Mouse (Mus musculus) T-helper 1 cell (primary cell): ENCODE results near the gene Cpne5.

Source experiments
- in situ Hi-C: fragments of 300-600 bp; cut with MboI, MseI; formaldehyde crosslinking; loops from one replicate; pipeline ENCODE4 v1.15.1; 2025; ENCODE audit warnings: high pct_unique_total_duplicates

Gene Cpne5

GRCm38 (mm10) chr17:29213381-29214192 lies 24.4 kb downstream of the Cpne5 start:
- in situ Hi-C loops, result loop anchor here (10.0 kb wide), 1 partner anchor 1461 kb away; no protein-coding TSS in a partner anchor

- in situ Hi-C loops, result loop anchor here (10.0 kb wide), 1 partner anchor 1463 kb away; no protein-coding TSS in a partner anchor
Observed at GRCm38 (mm10) chr17:29211836-29212235, 26.1 kb downstream of the Cpne5 start.

- in situ Hi-C loops, result loop anchor here (10.0 kb wide), 1 partner anchor 1465 kb away; no protein-coding TSS in a partner anchor
Observed at GRCm38 (mm10) chr17:29210037-29210436, 27.9 kb downstream of the Cpne5 start.

GRCm38 (mm10) chr17:29206052-29206451 lies 31.9 kb downstream of the Cpne5 start:
- in situ Hi-C loops, result no loop called here

GRCm38 (mm10) chr17:29202604-29203003 lies 35.4 kb downstream of the Cpne5 start:
- in situ Hi-C loops, result no loop called here

GRCm38 (mm10) chr17:29199821-29200220 lies 38.1 kb downstream of the Cpne5 start:
- in situ Hi-C loops, result no loop called here

- in situ Hi-C loops, result no loop called here
Observed at GRCm38 (mm10) chr17:29199151-29199800, 38.7 kb downstream of the Cpne5 start.

- in situ Hi-C loops, result no loop called here
Observed at GRCm38 (mm10) chr17:29195579-29195978, 42.4 kb downstream of the Cpne5 start.

GRCm38 (mm10) chr17:29188989-29189388 lies 49.0 kb downstream of the Cpne5 start:
- in situ Hi-C loops, result no loop called here

GRCm38 (mm10) chr17:29186989-29187859 lies 50.7 kb downstream of the Cpne5 start:
- in situ Hi-C loops, result no loop called here

- in situ Hi-C loops, result no loop called here
Observed at GRCm38 (mm10) chr17:29185376-29186046, 52.5 kb downstream of the Cpne5 start.

GRCm38 (mm10) chr17:29183162-29183561 lies 54.8 kb downstream of the Cpne5 start:
- in situ Hi-C loops, result no loop called here

- in situ Hi-C loops, result no loop called here
Observed at GRCm38 (mm10) chr17:29181751-29182150, 56.2 kb downstream of the Cpne5 start.

GRCm38 (mm10) chr17:29180406-29181127 lies 57.4 kb downstream of the Cpne5 start:
- in situ Hi-C loops, result no loop called here

GRCm38 (mm10) chr17:29179917-29180316 lies 58.0 kb downstream of the Cpne5 start:
- in situ Hi-C loops, result loop anchor here (5.0 to 10.0 kb wide), 2 partner anchors 57 to 335 kb away; partner anchors contain the start of gene Cpne5

GRCm38 (mm10) chr17:29178503-29179059 lies 59.4 kb downstream of the Cpne5 start:
- in situ Hi-C loops, result loop anchor here (5.0 to 10.0 kb wide), 2 partner anchors 59 to 336 kb away; partner anchors contain the start of gene Cpne5

- in situ Hi-C loops, result loop anchor here (5.0 to 10.0 kb wide), 2 partner anchors 61 to 338 kb away; partner anchors contain the start of gene Cpne5
Observed at GRCm38 (mm10) chr17:29176391-29177267, 61.3 kb downstream of the Cpne5 start.

- in situ Hi-C loops, result loop anchor here (5.0 to 10.0 kb wide), 2 partner anchors 62 to 339 kb away; partner anchors contain the start of gene Cpne5
Observed at GRCm38 (mm10) chr17:29175693-29176092, 62.3 kb downstream of the Cpne5 start.

GRCm38 (mm10) chr17:29173165-29173564 lies 64.8 kb downstream of the Cpne5 start:
- in situ Hi-C loops, result loop anchor here (10.0 kb wide), 1 partner anchor 342 kb away; no protein-coding TSS in a partner anchor
